Mouse (Mus musculus): ENCODE results near the gene Prr12.

Prr12 gene

GRCm38 (mm10) chr7:45050945-45051600 is 1.6 kb downstream of the Prr12 start:
- peak; percentile 96 for DNase-seq (ENCODE audit: low spot score)

GRCm38 (mm10) chr7:45048923-45049657 is 3.6 kb downstream of the Prr12 start:
- no peak for DNase-seq (ENCODE audit: low spot score)

GRCm38 (mm10) chr7:45048001-45048890 is 4.4 kb downstream of the Prr12 start:
- no peak for DNase-seq (ENCODE audit: low spot score)

- no peak for DNase-seq (ENCODE audit: low spot score)
Measured at GRCm38 (mm10) chr7:45047491-45047890, 5.2 kb downstream of the Prr12 start.

- no peak for DNase-seq (ENCODE audit: low spot score)
Measured at GRCm38 (mm10) chr7:45046853-45047350, 5.8 kb downstream of the Prr12 start.

GRCm38 (mm10) chr7:45045741-45046140 is 6.9 kb downstream of the Prr12 start:
- DNase-seq (ENCODE audit: low spot score): no peak

- DNase-seq (ENCODE audit: low spot score): no peak
Measured at GRCm38 (mm10) chr7:45043307-45043706, 9.4 kb downstream of the Prr12 start.

- DNase-seq (ENCODE audit: low spot score): no peak
Measured at GRCm38 (mm10) chr7:45040851-45041250, 11.8 kb downstream of the Prr12 start.

GRCm38 (mm10) chr7:45038411-45038810 is 14.3 kb downstream of the Prr12 start:
- DNase-seq (ENCODE audit: low spot score): no peak

- peak; percentile 68 for DNase-seq (ENCODE audit: low spot score)
Measured at GRCm38 (mm10) chr7:45037720-45038361, 14.8 kb downstream of the Prr12 start.

GRCm38 (mm10) chr7:45036702-45037101 is 16.0 kb downstream of the Prr12 start:
- DNase-seq (ENCODE audit: low spot score): no peak

- no peak for DNase-seq (ENCODE audit: low spot score)
Measured at GRCm38 (mm10) chr7:45035631-45036030, 17.1 kb downstream of the Prr12 start.

GRCm38 (mm10) chr7:45033722-45034359 is 18.8 kb downstream of the Prr12 start:
- no peak for DNase-seq (ENCODE audit: low spot score)

GRCm38 (mm10) chr7:45030857-45031256 is 21.8 kb downstream of the Prr12 start:
- DNase-seq (ENCODE audit: low spot score): no peak

GRCm38 (mm10) chr7:45029995-45030394 is 22.7 kb downstream of the Prr12 start:
- no peak for DNase-seq (ENCODE audit: low spot score)

GRCm38 (mm10) chr7:45028351-45028750 is 24.3 kb downstream of the Prr12 start:
- no peak for DNase-seq (ENCODE audit: low spot score)

GRCm38 (mm10) chr7:45027761-45028160 is 24.9 kb downstream of the Prr12 start:
- no peak for DNase-seq (ENCODE audit: low spot score)

- no peak for DNase-seq (ENCODE audit: low spot score)
Measured at GRCm38 (mm10) chr7:45026256-45026655, 26.4 kb downstream of the Prr12 start.

GRCm38 (mm10) chr7:45025601-45026220 is 27.0 kb downstream of the Prr12 start:
- no peak for DNase-seq (ENCODE audit: low spot score)

GRCm38 (mm10) chr7:45024281-45025248 is 28.1 kb downstream of the Prr12 start:
- no peak for DNase-seq (ENCODE audit: low spot score)

All from embryo, embryonic 10.5 days (tissue).